Mouse (Mus musculus) left cerebral cortex, postnatal 4 days (tissue): Measurements from ENCODE around the gene Il1rapl2. TPM values are rescaled to one million over a fixed set of nuclear protein-coding genes. Genes with fewer than 3 reads are reported as not detected.

Source experiments
- DNase-seq: peaks from one replicate; pipeline ENCODE4 v3.0.0-alpha.2; 2022
- intact Hi-C: fragments of 180-260 bp; cut with DNase I; formaldehyde crosslinking; loops from one replicate; pipeline ENCODE4 v1.15.1; 2025
- total RNA-seq, 2 experiments: library from RNA; stranded (reverse); gene quantifications; 2 replicates each; pipeline ENCODE4 v1.2.3; 2021

The Il1rapl2 gene
- total RNA-seq, result 10 to 100 TPM; 10.0 TPM

- intact Hi-C loops, result loop anchor here (10.0 kb wide), 1 partner anchor 594 kb away; no protein-coding TSS in a partner anchor
- peak; percentile 34 for DNase-seq
Measured at GRCm38 (mm10) chrX:137570321-137571195, at the start of gene Il1rapl2. Il1rapl2 (plus strand) TSS chrX:137570608.

- intact Hi-C loops, result no loop called here
- DNase-seq, result no peak
Measured at GRCm38 (mm10) chrX:137548348-137548747, 22.1 kb upstream of the Il1rapl2 start.

- intact Hi-C loops, result loop anchor here (10.0 kb wide), 1 partner anchor 595 kb away; no protein-coding TSS in a partner anchor
- no peak for DNase-seq
Measured at GRCm38 (mm10) chrX:137569472-137570188, 778 bp upstream of the Il1rapl2 start.

GRCm38 (mm10) chrX:137582656-137583055, 12.2 kb downstream of the Il1rapl2 start:
- no peak for DNase-seq
- intact Hi-C loops, result no loop called here

GRCm38 (mm10) chrX:137620697-137621096, 50.3 kb downstream of the Il1rapl2 start:
- intact Hi-C loops, result loop anchor here (10.0 kb wide), 1 partner anchor 64 kb away; no protein-coding TSS in a partner anchor
- peak; percentile 0 for DNase-seq

GRCm38 (mm10) chrX:137667011-137667410, 96.6 kb downstream of the Il1rapl2 start:
- intact Hi-C loops, result loop anchor here (10.0 kb wide), 1 partner anchor 498 kb away; no protein-coding TSS in a partner anchor
- peak; percentile 8 for DNase-seq

GRCm38 (mm10) chrX:137687974-137688373, 117.6 kb downstream of the Il1rapl2 start:
- intact Hi-C loops, result loop anchor here (10.0 kb wide), 1 partner anchor 63 kb away; no protein-coding TSS in a partner anchor
- DNase-seq, result no peak

GRCm38 (mm10) chrX:137700006-137700405, 129.6 kb downstream of the Il1rapl2 start:
- DNase-seq, result no peak
- intact Hi-C loops, result no loop called here

- intact Hi-C loops, result no loop called here
Measured at GRCm38 (mm10) chrX:137755537-137755936, 185.1 kb downstream of the Il1rapl2 start.

GRCm38 (mm10) chrX:137805484-137806200, 235.2 kb downstream of the Il1rapl2 start:
- intact Hi-C loops, result no loop called here
- peak; percentile 18 for DNase-seq

More at GRCm38 (mm10) chrX:137755537-137755936, 185.1 kb downstream of the Il1rapl2 start:
- no peak for DNase-seq

- peak; percentile 21 for DNase-seq
- intact Hi-C loops, result no loop called here
Measured at GRCm38 (mm10) chrX:137806231-137807114, 236.1 kb downstream of the Il1rapl2 start.

- no peak for DNase-seq
- intact Hi-C loops, result no loop called here
Measured at GRCm38 (mm10) chrX:137809526-137809925, 239.1 kb downstream of the Il1rapl2 start.

- no peak for DNase-seq
- intact Hi-C loops, result no loop called here
Measured at GRCm38 (mm10) chrX:137812151-137812550, 241.7 kb downstream of the Il1rapl2 start.

- intact Hi-C loops, result no loop called here
- DNase-seq, result no peak
Measured at GRCm38 (mm10) chrX:137848936-137849335, 278.5 kb downstream of the Il1rapl2 start.

- intact Hi-C loops, result no loop called here
- DNase-seq, result no peak
Measured at GRCm38 (mm10) chrX:137923490-137923889, 353.1 kb downstream of the Il1rapl2 start.

GRCm38 (mm10) chrX:137926835-137927234, 356.4 kb downstream of the Il1rapl2 start:
- intact Hi-C loops, result no loop called here
- no peak for DNase-seq

GRCm38 (mm10) chrX:137947741-137948140, 377.3 kb downstream of the Il1rapl2 start:
- intact Hi-C loops, result no loop called here
- no peak for DNase-seq

- intact Hi-C loops, result no loop called here
- no peak for DNase-seq
Measured at GRCm38 (mm10) chrX:137971306-137971705, 400.9 kb downstream of the Il1rapl2 start.

- DNase-seq, result no peak
- intact Hi-C loops, result no loop called here
Measured at GRCm38 (mm10) chrX:138043113-138043512, 472.7 kb downstream of the Il1rapl2 start.

GRCm38 (mm10) chrX:138103954-138104353, 533.5 kb downstream of the Il1rapl2 start:
- no peak for DNase-seq
- intact Hi-C loops, result no loop called here
